Mouse (Mus musculus) stomach, embryonic 16.5 days (tissue): ENCODE results near the gene Plpp3. TPM values are rescaled to one million over a fixed set of nuclear protein-coding genes. Genes with fewer than 3 reads are reported as not detected.

ENCODE experiments used
- ATAC-seq: fragments of 200-750 bp; cut with Nextera tagmentation; 2 replicates; pipeline ENCODE4 v1.8.0; 2017; ENCODE audit warnings: moderate number of reproducible peaks, moderate TSS enrichment; ENCODE audit not compliant: insufficient read depth, low FRiP score
- H3K27ac ChIP-seq: fragments of 300-500 bp; sonication (generic); 2 replicates; pipeline ENCODE4 v1.5.1; 2014; ENCODE audit warnings: low read length
- H3K27me3 ChIP-seq: fragments of 300-500 bp; sonication (generic); 2 replicates; pipeline ENCODE4 v1.6.1; 2014; ENCODE audit warnings: low read length, control low read depth, mixed read lengths; ENCODE audit not compliant: control insufficient read depth, insufficient read depth
- H3K36me3 ChIP-seq: fragments of 300-500 bp; sonication (generic); 2 replicates; pipeline ENCODE4 v1.6.1; 2014; ENCODE audit warnings: low read length; ENCODE audit not compliant: control insufficient read depth, insufficient read depth
- H3K4me1 ChIP-seq: fragments of 300-500 bp; sonication (generic); 2 replicates; pipeline ENCODE4 v1.6.1; 2014; ENCODE audit warnings: low read length, control low read depth, mixed read lengths; ENCODE audit not compliant: control insufficient read depth, insufficient read depth
- H3K4me2 ChIP-seq: fragments of 300-500 bp; sonication (generic); 2 replicates; pipeline ENCODE4 v1.6.1; 2014; ENCODE audit warnings: low read depth, low read length, mixed read lengths
- H3K4me3 ChIP-seq: fragments of 300-500 bp; sonication (generic); replicated peaks from 2 replicates; pipeline ENCODE4 v1.5.1; 2014; ENCODE audit warnings: mild to moderate bottlenecking, low read length
- H3K9ac ChIP-seq: fragments of 300-500 bp; sonication (generic); 2 replicates; pipeline ENCODE4 v1.6.1; 2014; ENCODE audit warnings: low read length
- H3K9me3 ChIP-seq: fragments of 300-500 bp; sonication (generic); replicated peaks from 2 replicates; pipeline ENCODE4 v1.6.1; 2016; ENCODE audit warnings: low read length, control low read depth; ENCODE audit not compliant: control insufficient read depth
- WGBS: fragments of 180-500 bp; shearing (Covaris S2); extraction: QIAGEN DNeasy Blood & Tissue Kit; methylation state at CpG from one replicate; pipeline ENCODE4 v1.1.7; 2014; 5-methylcytosine and 5-hydroxymethylcytosine counted together
- polyA plus RNA-seq: library from polyadenylated mRNA; unstranded; fragments of >200 nt; fragmentation: Nextera tagmentation; extraction: Ambion mirVana; gene quantifications from 2 replicates; pipeline ENCODE4 v1.2.1, GENCODE M21; 2015

The Plpp3 gene
- polyA plus RNA-seq, 1 experiment from 2014 or later, result 65.3 TPM

GRCm38 (mm10) chr4:105252044-105252443 lies 94.9 kb downstream of the Plpp3 start:
- Histone ChIP-seq H3K4me1 (no peaks in the 10 kb centered on the region), H3K36me3 (no peaks in the 10 kb centered on the region), H3K9ac (no peak overlapping the region), H3K27ac (no peak overlapping the region), H3K9me3 (no peaks in the 10 kb centered on the region), H3K4me2 (no peak overlapping the region), H3K27me3 (no peaks in the 10 kb centered on the region), H3K4me3 (no peak overlapping the region)
- 61% methylated on average over 3 of the region's 3 CpGs for WGBS
- no peak for ATAC-seq

DNA sequence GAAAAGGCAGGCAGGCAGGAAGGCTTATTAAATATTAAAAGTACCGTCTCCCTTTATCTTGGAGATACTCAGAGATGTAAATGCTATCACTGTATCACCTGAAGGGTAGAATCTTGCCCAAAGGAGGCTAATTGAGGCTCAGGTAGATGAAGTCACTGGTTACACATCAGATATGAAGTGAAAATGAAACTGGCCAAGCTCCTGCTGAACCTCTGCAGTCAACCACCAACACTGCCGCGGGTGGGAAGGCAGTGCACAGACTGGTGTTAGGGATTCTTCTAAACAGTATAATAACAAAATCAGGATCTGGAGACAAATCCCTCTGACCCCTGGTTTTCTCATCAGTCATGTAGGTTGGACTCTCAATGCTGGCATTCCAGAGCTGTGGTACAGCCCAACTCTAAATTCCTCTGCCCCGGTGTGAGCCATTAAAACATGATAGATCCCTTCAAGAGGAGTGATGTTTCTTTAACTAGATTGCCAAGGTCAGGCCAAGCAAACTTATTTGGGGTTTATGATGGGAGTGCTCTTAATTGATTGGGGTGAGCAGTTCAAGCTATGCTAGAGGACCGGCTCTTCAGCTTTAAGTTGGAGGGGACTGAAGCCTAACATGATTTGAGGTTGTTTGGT lies 95.5 kb downstream of the Plpp3 start:
- Histone ChIP-seq H3K36me3 (no peaks in the 10 kb centered on the region), H3K4me1 (no peaks in the 10 kb centered on the region), H3K9ac (no peak overlapping the region), H3K4me2 (no peak overlapping the region), H3K9me3 (no peaks in the 10 kb centered on the region), H3K27ac (no peak overlapping the region), H3K27me3 (no peaks in the 10 kb centered on the region), H3K4me3 (no peak overlapping the region)
- 39% methylated on average over 5 of the region's 5 CpGs for WGBS
- no peak for ATAC-seq

DNA sequence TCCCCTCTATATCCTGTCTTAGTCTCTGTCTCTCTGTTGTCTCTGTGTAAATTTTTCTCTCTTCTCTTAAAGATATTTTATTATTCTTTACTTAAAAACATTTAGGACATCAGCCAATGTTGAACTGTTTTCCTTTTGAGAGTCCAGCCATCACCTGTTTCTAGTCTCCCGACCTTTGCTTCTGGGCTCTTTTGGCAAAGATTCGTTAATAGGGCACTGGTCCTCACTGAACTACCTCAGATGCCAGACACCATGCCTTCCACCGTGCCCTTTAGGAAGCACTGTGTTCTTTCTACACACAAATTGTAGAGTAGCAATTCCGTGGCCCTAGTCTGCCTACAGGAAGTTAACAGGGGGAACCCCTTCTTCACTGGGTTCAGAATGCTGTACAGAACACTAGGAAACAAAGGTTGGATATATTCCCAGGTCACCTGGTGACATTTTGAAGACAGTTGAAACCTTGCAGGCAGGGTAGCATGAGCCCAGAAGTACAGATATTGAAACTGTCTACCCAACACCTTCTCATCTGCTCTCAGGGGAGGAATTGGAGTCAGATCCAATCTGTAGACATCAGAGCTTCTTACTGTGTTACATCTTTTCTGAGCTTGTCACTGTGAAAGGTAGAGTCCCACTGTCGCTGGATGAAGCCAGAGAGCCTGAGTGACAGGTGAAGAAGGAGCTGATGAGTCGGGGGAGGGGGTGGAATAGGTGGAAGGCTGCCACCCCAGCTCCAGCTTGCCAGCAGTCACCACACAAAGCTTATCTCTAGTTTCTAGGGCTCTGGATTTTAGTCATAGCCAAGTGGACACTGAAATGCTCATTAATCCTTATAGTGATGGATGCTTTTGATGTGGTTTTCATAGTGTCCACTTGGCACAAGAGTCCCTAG lies 96.5 kb downstream of the Plpp3 start:
- no peak for ATAC-seq
- H3K4me1 ChIP-seq, result no peaks in the 10 kb centered on the region
- H3K27me3 ChIP-seq, result no peaks in the 10 kb centered on the region
- no peaks in the 10 kb centered on the region for H3K36me3 ChIP-seq
- H3K4me3 ChIP-seq, result no peak overlapping the region
- WGBS, result 69% methylated on average over 6 of the region's 6 CpGs
- no peak overlapping the region for H3K9ac ChIP-seq
- H3K27ac ChIP-seq, result no peak overlapping the region
- H3K4me2 ChIP-seq, result no peak overlapping the region
- H3K9me3 ChIP-seq, result no peaks in the 10 kb centered on the region

- 90% methylated on average over 4 of the region's 4 CpGs for WGBS
- Histone ChIP-seq H3K9me3 (no peaks in the 10 kb centered on the region), H3K9ac (no peak overlapping the region), H3K27ac (no peak overlapping the region), H3K4me2 (no peak overlapping the region), H3K4me3 (no peak overlapping the region), H3K4me1 (no peaks in the 10 kb centered on the region), H3K27me3 (no peaks in the 10 kb centered on the region), H3K36me3 (no peaks in the 10 kb centered on the region)
- ATAC-seq, result no peak
Measured at GRCm38 (mm10) chr4:105254365-105254764, 97.2 kb downstream of the Plpp3 start.

- H3K4me2 ChIP-seq, result no peak overlapping the region
- H3K36me3 ChIP-seq, result no peaks in the 10 kb centered on the region
- no peak overlapping the region for H3K9ac ChIP-seq
- no peak overlapping the region for H3K4me3 ChIP-seq
- WGBS, result 79% methylated on average over 3 of the region's 3 CpGs
- no peaks in the 10 kb centered on the region for H3K9me3 ChIP-seq
- no peaks in the 10 kb centered on the region for H3K27me3 ChIP-seq
- H3K27ac ChIP-seq, result no peak overlapping the region
- no peak for ATAC-seq
- no peaks in the 10 kb centered on the region for H3K4me1 ChIP-seq
Measured at GRCm38 (mm10) chr4:105255185-105255584, 98.0 kb downstream of the Plpp3 start.

- Histone ChIP-seq H3K4me1 (no peaks in the 10 kb centered on the region), H3K9me3 (no peaks in the 10 kb centered on the region), H3K4me3 (no peak overlapping the region), H3K4me2 (no peak overlapping the region), H3K9ac (no peak overlapping the region), H3K27me3 (no peaks in the 10 kb centered on the region), H3K36me3 (no peaks in the 10 kb centered on the region), H3K27ac (no peak overlapping the region)
- WGBS, result 69% methylated on average over 11 of the region's 11 CpGs
- ATAC-seq, result no peak
Measured at GRCm38 (mm10) chr4:105257667-105258560, 100.8 kb downstream of the Plpp3 start.

- no peaks in the 10 kb centered on the region for H3K9me3 ChIP-seq
- WGBS, result 55% methylated on average over 2 of the region's 2 CpGs
- H3K4me3 ChIP-seq, result no peak overlapping the region
- no peak for ATAC-seq
- no peak overlapping the region for H3K27ac ChIP-seq
- H3K27me3 ChIP-seq, result no peaks in the 10 kb centered on the region
- H3K9ac ChIP-seq, result no peak overlapping the region
- H3K4me2 ChIP-seq, result no peak overlapping the region
- H3K36me3 ChIP-seq, result no peaks in the 10 kb centered on the region
- H3K4me1 ChIP-seq, result no peaks in the 10 kb centered on the region
Measured at GRCm38 (mm10) chr4:105260385-105260784, 103.2 kb downstream of the Plpp3 start.

- H3K9ac ChIP-seq, result no peak overlapping the region
- ATAC-seq, result no peak
- no peaks in the 10 kb centered on the region for H3K9me3 ChIP-seq
- 69% methylated on average over 9 of the region's 9 CpGs for WGBS
- no peaks in the 10 kb centered on the region for H3K4me1 ChIP-seq
- no peak overlapping the region for H3K27ac ChIP-seq
- H3K4me2 ChIP-seq, result no peak overlapping the region
- no peaks in the 10 kb centered on the region for H3K36me3 ChIP-seq
- no peaks in the 10 kb centered on the region for H3K27me3 ChIP-seq
- H3K4me3 ChIP-seq, result no peak overlapping the region
Measured at GRCm38 (mm10) chr4:105260893-105261769, 104.0 kb downstream of the Plpp3 start.
